Mouse (Mus musculus) heart, embryonic 10.5 days (tissue): ENCODE results near the gene D030056L22Rik. TPM values are rescaled to one million over a fixed set of nuclear protein-coding genes. Genes with fewer than 3 reads are reported as not detected.
A peak's percentile ranks its signal among the peaks of the same experiment; 100 is the strongest.
"Not testable (repeated sequence)": the region's sequence is repeated elsewhere in the genome, so short reads cannot be mapped to it uniquely, and the experiment has no call there.

Experiments used
- DNase-seq: peaks from one replicate; pipeline ENCODE4 v3.0.0-alpha.2; 2017; ENCODE audit warnings: low spot score
- H3K27ac ChIP-seq: fragments of 300-500 bp; sonication (generic); 2 replicates; pipeline ENCODE4 v1.5.1; 2016; ENCODE audit warnings: mild to moderate bottlenecking
- H3K27me3 ChIP-seq: fragments of 300-500 bp; sonication (generic); 2 replicates; pipeline ENCODE4 v1.6.1; 2016; ENCODE audit warnings: mild to moderate bottlenecking; ENCODE audit not compliant: poor library complexity, insufficient read depth, severe bottlenecking
- H3K36me3 ChIP-seq: fragments of 300-500 bp; sonication (generic); 2 replicates; pipeline ENCODE4 v1.6.1; 2016; ENCODE audit warnings: mild to moderate bottlenecking, moderate library complexity
- H3K4me1 ChIP-seq: fragments of 300-500 bp; sonication (generic); 2 replicates; pipeline ENCODE4 v1.6.1; 2016; ENCODE audit warnings: mild to moderate bottlenecking
- H3K4me3 ChIP-seq: fragments of 300-500 bp; sonication (generic); 2 replicates; pipeline ENCODE4 v1.5.1; 2016; ENCODE audit warnings: mild to moderate bottlenecking, moderate library complexity
- H3K9me3 ChIP-seq: fragments of 300-500 bp; sonication (generic); 2 replicates; pipeline ENCODE4 v1.6.1; 2016; ENCODE audit warnings: mild to moderate bottlenecking, moderate library complexity
- WGBS: fragments of 180-500 bp; shearing (Covaris S2); methylation state at CpG from one replicate; pipeline ENCODE4 v1.1.7; 2016; 5-methylcytosine and 5-hydroxymethylcytosine counted together
- polyA plus RNA-seq: library from polyadenylated mRNA; unstranded; fragments of >200 nt; fragmentation: Nextera tagmentation; extraction: Ambion mirVana; gene quantifications from 2 replicates; pipeline ENCODE4 v1.2.1, GENCODE M21; 2016

The D030056L22Rik gene
- polyA plus RNA-seq, 1 experiment from 2014 or later = 27.2 TPM

GRCm38 (mm10) chr19:18695552-18695951 lies 17.4 kb upstream of the D030056L22Rik start:
- Histone ChIP-seq H3K27me3 (no peaks in the 10 kb centered on the region), H3K9me3 (no peaks in the 10 kb centered on the region), H3K4me3 (no peak overlapping the region), H3K27ac (no peak overlapping the region), H3K36me3 (peaks cover 22% of the 10 kb centered on the region), H3K4me1 (no peaks in the 10 kb centered on the region)
- DNase-seq = no peak
- 58% methylated on average over 1 of the region's 1 CpGs for WGBS

GRCm38 (mm10) chr19:18708101-18708500 lies 4.9 kb upstream of the D030056L22Rik start:
- Histone ChIP-seq H3K36me3 (no peaks in the 10 kb centered on the region), H3K4me3 (no peak overlapping the region), H3K9me3 (no peaks in the 10 kb centered on the region), H3K27me3 (no peaks in the 10 kb centered on the region), H3K4me1 (no peaks in the 10 kb centered on the region; the same call in 1 of the 2 replicates), H3K27ac (no peak overlapping the region)
- DNase-seq = no peak

GRCm38 (mm10) chr19:18710903-18711302 lies 2.1 kb upstream of the D030056L22Rik start:
- DNase-seq = no peak
- H3K4me3 ChIP-seq = no peak overlapping the region
- no peaks in the 10 kb centered on the region for H3K9me3 ChIP-seq
- no peaks in the 10 kb centered on the region for H3K36me3 ChIP-seq
- WGBS = 71% methylated on average over 6 of the region's 6 CpGs
- H3K4me1 ChIP-seq = peaks cover 19% of the 10 kb centered on the region
- no peaks in the 10 kb centered on the region for H3K27me3 ChIP-seq
- no peak overlapping the region for H3K27ac ChIP-seq

GRCm38 (mm10) chr19:18711589-18711988 lies 1.4 kb upstream of the D030056L22Rik start:
- Histone ChIP-seq H3K9me3 (no peaks in the 10 kb centered on the region), H3K36me3 (no peaks in the 10 kb centered on the region), H3K4me3 (no peak overlapping the region), H3K27ac (no peak overlapping the region), H3K27me3 (no peaks in the 10 kb centered on the region), H3K4me1 (peaks cover 21% of the 10 kb centered on the region)
- DNase-seq = no peak
- WGBS = 85% methylated on average over 9 of the region's 9 CpGs

- no peaks in the 10 kb centered on the region for H3K9me3 ChIP-seq
- H3K27ac ChIP-seq = peak overlapping the region; percentile 92
- 53% methylated on average over 16 of the region's 16 CpGs for WGBS
- no peak for DNase-seq
- H3K4me1 ChIP-seq = peaks cover 21% of the 10 kb centered on the region
- H3K36me3 ChIP-seq = peaks cover 5% of the 10 kb centered on the region; the same call in 1 of the 2 replicates
- no peaks in the 10 kb centered on the region for H3K27me3 ChIP-seq
- H3K4me3 ChIP-seq = peak overlapping the region; percentile 95
These were observed 684 bp upstream of the D030056L22Rik start for GRCm38 (mm10) chr19:18712153-18712865.

GRCm38 (mm10) chr19:18713357-18713756 lies 364 bp downstream of the D030056L22Rik start:
- not testable (repeated sequence) for DNase-seq, H3K27me3 ChIP-seq, H3K9me3 ChIP-seq
- Histone ChIP-seq H3K4me3 (peak overlapping the region; percentile 95), H3K4me1 (peaks cover 21% of the 10 kb centered on the region), H3K36me3 (peaks cover 13% of the 10 kb centered on the region), H3K27ac (peak overlapping the region; percentile 92)
- under 1% methylated on average over 45 of the region's 46 CpGs for WGBS

GRCm38 (mm10) chr19:18716374-18716773 lies 3.4 kb downstream of the D030056L22Rik start:
- Histone ChIP-seq H3K4me1 (peaks cover 21% of the 10 kb centered on the region), H3K36me3 (peaks cover 23% of the 10 kb centered on the region), H3K27me3 (no peaks in the 10 kb centered on the region), H3K27ac (no peak overlapping the region), H3K9me3 (no peaks in the 10 kb centered on the region), H3K4me3 (no peak overlapping the region)
- WGBS = 24% methylated on average over 1 of the region's 1 CpGs
- no peak for DNase-seq

- 91% methylated on average over 3 of the region's 3 CpGs for WGBS
- Histone ChIP-seq H3K9me3 (no peaks in the 10 kb centered on the region), H3K4me1 (peaks cover 7% of the 10 kb centered on the region; the same call in 1 of the 2 replicates), H3K27ac (no peak overlapping the region), H3K27me3 (no peaks in the 10 kb centered on the region), H3K4me3 (no peak overlapping the region), H3K36me3 (peaks cover 23% of the 10 kb centered on the region)
- DNase-seq = no peak
These were observed 7.3 kb downstream of the D030056L22Rik start for GRCm38 (mm10) chr19:18720337-18720736.

- Histone ChIP-seq H3K4me3 (no peak overlapping the region), H3K9me3 (no peaks in the 10 kb centered on the region), H3K36me3 (no peaks in the 10 kb centered on the region), H3K27me3 (peaks cover 3% of the 10 kb centered on the region; the same call in 1 of the 2 replicates), H3K27ac (no peak overlapping the region), H3K4me1 (peaks cover 3% of the 10 kb centered on the region)
- 64% methylated on average over 2 of the region's 2 CpGs for WGBS
- no peak for DNase-seq
These were observed 12.2 kb downstream of the D030056L22Rik start for GRCm38 (mm10) chr19:18725186-18725585.

GRCm38 (mm10) chr19:18730255-18730654 lies 17.3 kb downstream of the D030056L22Rik start:
- Histone ChIP-seq H3K27ac (no peak overlapping the region), H3K36me3 (no peaks in the 10 kb centered on the region), H3K27me3 (peaks cover 19% of the 10 kb centered on the region; the same call in 1 of the 2 replicates), H3K9me3 (no peaks in the 10 kb centered on the region), H3K4me3 (no peak overlapping the region), H3K4me1 (peaks cover 15% of the 10 kb centered on the region)
- DNase-seq = no peak
- WGBS = 49% methylated on average over 7 of the region's 7 CpGs

GRCm38 (mm10) chr19:18731077-18731476 lies 18.1 kb downstream of the D030056L22Rik start:
- Histone ChIP-seq H3K27ac (no peak overlapping the region), H3K4me3 (no peak overlapping the region), H3K4me1 (peaks cover 15% of the 10 kb centered on the region), H3K27me3 (peaks cover 24% of the 10 kb centered on the region; the same call in 1 of the 2 replicates), H3K36me3 (no peaks in the 10 kb centered on the region), H3K9me3 (no peaks in the 10 kb centered on the region)
- DNase-seq = no peak
- 30% methylated on average over 7 of the region's 7 CpGs for WGBS

- peaks cover 21% of the 10 kb centered on the region; the same call in 1 of the 2 replicates for H3K27me3 ChIP-seq
- WGBS = 88% methylated on average over 4 of the region's 4 CpGs
- H3K9me3 ChIP-seq = no peaks in the 10 kb centered on the region
- H3K4me1 ChIP-seq = peaks cover 6% of the 10 kb centered on the region; the same call in 1 of the 2 replicates
- H3K36me3 ChIP-seq = no peaks in the 10 kb centered on the region
- no peak for DNase-seq
- H3K4me3 ChIP-seq = no peak overlapping the region
- no peak overlapping the region for H3K27ac ChIP-seq
These were observed 22.9 kb downstream of the D030056L22Rik start for GRCm38 (mm10) chr19:18735901-18736300.

GRCm38 (mm10) chr19:18739146-18739545 lies 26.2 kb downstream of the D030056L22Rik start:
- H3K36me3 ChIP-seq = no peaks in the 10 kb centered on the region
- 79% methylated on average over 7 of the region's 7 CpGs for WGBS
- no peaks in the 10 kb centered on the region for H3K9me3 ChIP-seq
- H3K27me3 ChIP-seq = peaks cover 9% of the 10 kb centered on the region; the same call in 1 of the 2 replicates
- no peak for DNase-seq
- no peaks in the 10 kb centered on the region for H3K4me1 ChIP-seq
- H3K4me3 ChIP-seq = no peak overlapping the region
- H3K27ac ChIP-seq = no peak overlapping the region
